Mouse (Mus musculus): ENCODE results near the gene Nipa1. TPM values are rescaled to one million over a fixed set of nuclear protein-coding genes. Genes with fewer than 3 reads are reported as not detected.

The Nipa1 gene
- 0.16 to 0.36 TPM in 2 of 4 replicates, not detected in the others for total RNA-seq (2023; ENCODE audit: inconsistent age)

GRCm38 (mm10) chr7:56019930-56020253, at the start of gene Nipa1:
Gene Nipa1 (minus strand): TSS chr7:56019954.

GRCm38 (mm10) chr7:56049831-56050321, 30.1 kb upstream of the Nipa1 start, which contains the start of gene Herc2:
Gene Herc2 (plus strand): TSS chr7:56050196.

GRCm38 (mm10) chr7:55962004-55962908, 57.5 kb downstream of the Nipa1 start, which contains the start of gene Nipa2:
Gene Nipa2 (minus strand): TSS chr7:55962476.

Other genes with a start within 250 kb of the Nipa1 start
- 43.5 to 46.9 TPM (median 44.4 TPM) in 4 replicates for gene Tubgcp5, start 225.8 kb downstream of the Nipa1 start, total RNA-seq (2023; ENCODE audit: inconsistent age)
- 43.3 to 52.3 TPM (median 49.4 TPM) in 4 replicates for gene Cyfip1, start 178.2 kb downstream of the Nipa1 start, total RNA-seq (2023; ENCODE audit: inconsistent age)
- 33.4 to 43.5 TPM (median 36.6 TPM) in 4 replicates for gene Nipa2, start 57.5 kb downstream of the Nipa1 start, total RNA-seq (2023; ENCODE audit: inconsistent age)
- gene Herc2, start 30.2 kb upstream of the Nipa1 start, total RNA-seq (2023; ENCODE audit: inconsistent age) = 74.4 to 88.3 TPM (median 79.5 TPM) in 4 replicates
- not detected in 4 replicates for gene Oca2, start 219.8 kb upstream of the Nipa1 start, total RNA-seq (2023; ENCODE audit: inconsistent age)